Mouse (Mus musculus): Measurements from ENCODE around the gene Zfp52. TPM values are rescaled to one million over a fixed set of nuclear protein-coding genes. Genes with fewer than 3 reads are reported as not detected.

Zfp52 gene
- 5.8 TPM for polyA plus RNA-seq (2014; fragmentation: Illumina TruSeq; extraction: RNeasy Lipid Tissue Mini Kit (QIAGEN cat#74804); ENCODE audit: low read depth, low replicate concordance)

DNA sequence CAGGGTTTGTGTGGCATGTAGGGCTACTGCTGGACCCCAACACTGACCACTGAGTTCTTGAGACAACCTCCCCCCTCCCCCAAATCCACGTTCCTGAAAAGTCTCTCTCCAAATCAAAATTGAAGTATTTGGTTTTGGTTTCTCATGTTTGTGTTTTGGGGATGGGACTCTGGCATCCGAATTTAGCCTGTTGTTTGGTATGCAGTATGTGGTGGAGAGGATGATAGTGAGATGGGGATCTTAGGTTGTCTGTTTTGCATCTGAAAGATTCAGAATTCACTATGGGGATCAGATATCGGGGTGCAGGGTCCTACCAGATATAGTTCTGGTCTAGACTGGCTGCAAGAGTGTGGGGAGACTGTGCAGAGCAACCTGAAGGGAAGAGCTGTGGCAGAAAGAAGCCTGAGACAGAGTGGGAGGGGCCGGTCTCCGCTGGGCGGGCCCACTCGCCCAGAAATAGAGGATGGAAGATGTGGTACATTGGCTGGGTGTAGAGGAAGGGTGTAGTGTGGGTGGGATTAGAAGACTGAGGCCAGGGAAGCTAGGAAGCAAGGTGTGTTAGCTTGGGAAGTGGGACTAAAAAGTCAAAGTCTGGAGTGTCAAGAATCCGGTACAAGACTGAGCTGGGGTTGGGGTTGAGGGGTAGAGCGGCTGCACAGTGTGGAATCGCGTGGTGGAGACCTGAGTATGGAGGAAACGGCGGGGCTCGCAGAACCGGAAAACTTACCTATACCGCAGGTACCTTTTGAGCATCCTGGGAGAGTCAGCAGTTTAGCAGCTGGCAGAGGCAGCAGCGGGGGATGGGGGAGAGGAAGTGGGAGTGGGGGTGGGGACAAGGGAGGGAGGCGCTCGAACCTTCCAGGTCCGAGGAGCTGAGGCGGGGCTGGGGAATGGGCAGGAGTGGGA, at the start of gene Zfp52:
Zfp52 (plus strand) TSS at position 444 of the 906 bp plus-strand sequence.

DNA sequence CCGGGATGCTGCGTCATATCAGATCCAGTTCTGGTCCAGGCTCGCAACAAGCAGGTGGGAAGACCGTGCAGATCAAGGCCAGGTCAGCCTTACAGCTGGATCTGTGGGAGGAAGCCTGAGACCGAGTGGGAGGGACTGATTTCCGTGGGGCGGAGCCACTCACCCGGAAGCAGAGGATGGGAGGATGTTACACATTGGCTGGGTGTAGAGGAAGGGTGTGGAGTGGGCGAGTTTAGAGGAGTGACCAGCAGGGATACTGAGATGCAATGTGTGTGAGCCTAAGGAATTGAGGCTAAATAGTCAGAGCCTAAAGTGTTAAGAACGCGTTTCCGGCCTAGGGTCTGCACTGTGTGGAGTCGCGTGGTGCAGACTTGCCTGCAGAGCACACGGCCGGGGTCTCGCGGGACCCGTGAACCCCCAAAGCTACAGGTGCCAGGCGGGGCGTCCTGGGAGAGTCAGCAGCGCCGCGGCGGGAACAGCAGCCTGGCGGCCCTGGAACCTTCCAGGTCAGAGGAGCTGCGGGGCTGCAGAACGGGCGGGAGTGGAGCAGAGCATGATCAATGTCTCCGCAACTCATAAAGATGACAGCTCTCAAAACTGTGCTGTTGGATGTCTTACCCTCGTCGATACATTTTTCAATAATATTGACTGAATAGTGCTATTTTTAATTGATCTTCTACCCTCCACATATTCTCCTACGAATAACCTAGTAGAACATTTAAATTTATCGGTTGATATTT, 46.4 kb upstream of the Zfp52 start, which contains the start of gene Zfp53:
Zfp53 (plus strand) TSS at position 239 of the 740 bp plus-strand sequence.

DNA sequence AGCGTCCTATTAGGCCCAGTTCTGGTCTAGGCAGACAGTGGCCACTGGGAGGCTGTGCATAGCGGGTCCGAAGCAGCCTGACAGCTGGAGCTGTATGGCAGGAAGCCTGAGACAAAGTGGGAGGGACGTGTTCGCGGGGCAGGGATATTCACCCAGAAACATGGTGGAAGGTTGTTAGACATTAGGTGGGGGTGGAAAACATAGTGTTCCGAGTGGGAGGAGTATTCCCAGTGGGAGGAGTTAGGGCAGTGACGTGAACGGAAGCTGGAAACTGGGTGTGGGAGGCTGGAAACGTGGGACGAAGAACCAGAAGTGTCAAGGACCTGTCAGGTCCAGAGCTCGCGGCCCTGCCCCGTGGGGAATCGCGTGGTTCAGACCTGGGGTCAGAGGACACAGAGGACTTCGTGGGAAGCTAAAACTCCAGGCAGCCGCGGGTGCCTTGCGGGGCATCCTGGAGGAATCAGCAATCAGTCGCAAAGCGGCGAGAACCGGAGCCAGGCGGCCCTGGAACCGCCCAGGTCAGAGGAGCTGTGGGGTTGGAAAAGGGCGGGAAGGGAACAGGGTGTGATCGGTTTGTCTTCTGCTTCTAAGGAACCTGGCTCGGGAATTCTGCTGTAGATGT, 31.5 kb downstream of the Zfp52 start, which contains the start of gene Zfp948:
Zfp948 (plus strand) TSS at position 281 of the 622 bp plus-strand sequence.

Other genes with a start within 250 kb of the Zfp52 start
- gene Vmn1r237, start 223.7 kb upstream of the Zfp52 start, polyA plus RNA-seq (2014; fragmentation: Illumina TruSeq; extraction: RNeasy Lipid Tissue Mini Kit (QIAGEN cat#74804); ENCODE audit: low read depth, low replicate concordance), result not detected
- gene Zfp677, start 151.8 kb upstream of the Zfp52 start, polyA plus RNA-seq (2014; fragmentation: Illumina TruSeq; extraction: RNeasy Lipid Tissue Mini Kit (QIAGEN cat#74804); ENCODE audit: low read depth, low replicate concordance), result 4.5 TPM
- 6.2 TPM for gene Zfp54, start 112.3 kb upstream of the Zfp52 start, polyA plus RNA-seq (2014; fragmentation: Illumina TruSeq; extraction: RNeasy Lipid Tissue Mini Kit (QIAGEN cat#74804); ENCODE audit: low read depth, low replicate concordance)
- gene Zfp51, start 85.2 kb upstream of the Zfp52 start, polyA plus RNA-seq (2014; fragmentation: Illumina TruSeq; extraction: RNeasy Lipid Tissue Mini Kit (QIAGEN cat#74804); ENCODE audit: low read depth, low replicate concordance), result 7.3 TPM
- gene Zfp53, start 46.5 kb upstream of the Zfp52 start, polyA plus RNA-seq (2014; fragmentation: Illumina TruSeq; extraction: RNeasy Lipid Tissue Mini Kit (QIAGEN cat#74804); ENCODE audit: low read depth, low replicate concordance), result 6.8 TPM
- 8.3 TPM for gene Zfp948, start 31.5 kb downstream of the Zfp52 start, polyA plus RNA-seq (2014; fragmentation: Illumina TruSeq; extraction: RNeasy Lipid Tissue Mini Kit (QIAGEN cat#74804); ENCODE audit: low read depth, low replicate concordance)
- gene Zfp983, start 115.1 kb downstream of the Zfp52 start, polyA plus RNA-seq (2014; fragmentation: Illumina TruSeq; extraction: RNeasy Lipid Tissue Mini Kit (QIAGEN cat#74804); ENCODE audit: low read depth, low replicate concordance), result 7.1 TPM
- 5.4 TPM for gene Gm10226, start 156.3 kb downstream of the Zfp52 start, polyA plus RNA-seq (2014; fragmentation: Illumina TruSeq; extraction: RNeasy Lipid Tissue Mini Kit (QIAGEN cat#74804); ENCODE audit: low read depth, low replicate concordance)
- 9.4 TPM for gene Zfp760, start 172.2 kb downstream of the Zfp52 start, polyA plus RNA-seq (2014; fragmentation: Illumina TruSeq; extraction: RNeasy Lipid Tissue Mini Kit (QIAGEN cat#74804); ENCODE audit: low read depth, low replicate concordance)
- 4.8 TPM for gene Zfp229, start 195.3 kb downstream of the Zfp52 start, polyA plus RNA-seq (2014; fragmentation: Illumina TruSeq; extraction: RNeasy Lipid Tissue Mini Kit (QIAGEN cat#74804); ENCODE audit: low read depth, low replicate concordance)

Data from adipose tissue, adult 10 weeks (tissue).